Comparison of ENCODE assay signal across 27 mouse cellular contexts in genomic region chr13:80946034-80946433, GRCm38 (mm10).
"Had no signal": no experiment of that assay in that cellular context is flagged by ENCODE, and none has a peak within 500 bp of the region (broad histone marks: within the 10 kb centered on the region; RNA-seq: fewer than 3 reads in every experiment).

No protein-coding gene starts in this region.

- DNase-seq: cerebellum, adult 2 months; cerebellum, adult 8-10 months; cerebellum, adult 9-10 months; cerebellum, adult 9-11 months; cerebellum, postnatal 10 days; cerebellum, postnatal 14 days; cerebellum, postnatal 25 days; cerebellum, postnatal 36 days; embryo, embryonic 11 days; forebrain, postnatal 0 days; gastrocnemius, adult 2 months; gastrocnemius, postnatal 10 days; gastrocnemius, postnatal 14 days; gastrocnemius, postnatal 25 days; gastrocnemius, postnatal 36 days; heart, adult 11 months; heart, adult 18-20 months; heart, adult 2 months had no signal

- H3K4me3 ChIP-seq: embryonic facial prominence, embryonic 10.5 days; embryonic facial prominence, embryonic 12.5 days; embryonic facial prominence, embryonic 13.5 days; embryonic facial prominence, embryonic 15.5 days; erythroblast, embryonic 14.5 days; forebrain, embryonic 10.5 days; forebrain, embryonic 12.5 days; forebrain, embryonic 13.5 days; forebrain, embryonic 15.5 days; gastrocnemius, adult 2 months; heart, adult 2 months had no signal

- H3K9me3 ChIP-seq: embryonic facial prominence, embryonic 10.5 days; embryonic facial prominence, embryonic 12.5 days; embryonic facial prominence, embryonic 13.5 days; embryonic facial prominence, embryonic 15.5 days; forebrain, embryonic 10.5 days; forebrain, embryonic 12.5 days; forebrain, embryonic 13.5 days; forebrain, embryonic 15.5 days had no signal

- H3K9ac ChIP-seq: embryonic facial prominence, embryonic 12.5 days; embryonic facial prominence, embryonic 13.5 days; embryonic facial prominence, embryonic 15.5 days; forebrain, embryonic 12.5 days; forebrain, embryonic 13.5 days; forebrain, embryonic 15.5 days; forebrain, postnatal 0 days had no signal

- H3K27me3 ChIP-seq: embryonic facial prominence, embryonic 12.5 days; embryonic facial prominence, embryonic 13.5 days; embryonic facial prominence, embryonic 15.5 days; forebrain, embryonic 12.5 days; forebrain, embryonic 13.5 days; forebrain, embryonic 15.5 days had no signal

- H3K36me3 ChIP-seq: embryonic facial prominence, embryonic 10.5 days; embryonic facial prominence, embryonic 12.5 days; embryonic facial prominence, embryonic 13.5 days; embryonic facial prominence, embryonic 15.5 days; forebrain, embryonic 10.5 days; forebrain, embryonic 12.5 days; forebrain, embryonic 15.5 days had no signal

- H3K27ac ChIP-seq: embryonic facial prominence, embryonic 10.5 days; embryonic facial prominence, embryonic 12.5 days; embryonic facial prominence, embryonic 13.5 days; embryonic facial prominence, embryonic 15.5 days; forebrain, embryonic 10.5 days; forebrain, embryonic 12.5 days; forebrain, embryonic 13.5 days; forebrain, embryonic 15.5 days; gastrocnemius, adult 2 months; heart, adult 2 months had no signal

- H3K4me1 ChIP-seq: embryonic facial prominence, embryonic 10.5 days; embryonic facial prominence, embryonic 12.5 days; embryonic facial prominence, embryonic 13.5 days; embryonic facial prominence, embryonic 15.5 days; forebrain, embryonic 10.5 days; forebrain, embryonic 12.5 days; forebrain, embryonic 13.5 days; forebrain, embryonic 15.5 days had no signal
